Mouse (Mus musculus) MEL (cell line): ENCODE data around the gene Spg21. TPM values are rescaled to one million over a fixed set of nuclear protein-coding genes. Genes with fewer than 3 reads are reported as not detected.

ENCODE experiments used
- DNase-seq: peaks from one replicate; pipeline ENCODE4 v3.0.0; 2011; ENCODE audit warnings: low read depth, low spot score
- H3K27ac ChIP-seq: 2 replicates; pipeline ENCODE4 v1.5.1; 2012; ENCODE audit warnings: low read depth, mild to moderate bottlenecking, control low read depth, low read length, moderate library complexity; ENCODE audit not compliant: control insufficient read depth
- H3K27me3 ChIP-seq, 2 experiments: fragments of 150-350 bp in 1 of 2; sonication (generic) in 1 of 2; 2 replicates each; pipeline ENCODE4 v1.6.1; 2012; ENCODE audit warnings: low read length in 2 of 2, mild to moderate bottlenecking in 2 of 2, improper control_type of control experiment in 1 of 2, moderate library complexity in 1 of 2; ENCODE audit not compliant: insufficient read depth in 2 of 2, control insufficient read depth in 1 of 2
- H3K36me3 ChIP-seq, 2 experiments: 2 replicates each; pipeline ENCODE4 v1.6.1; 2012 to 2014; ENCODE audit warnings: low read length in 2 of 2, improper control_type of control experiment in 1 of 2, inconsistent platforms in 1 of 2, mild to moderate bottlenecking in 1 of 2; ENCODE audit not compliant: insufficient read depth in 2 of 2, control insufficient read depth in 1 of 2
- H3K4me1 ChIP-seq, 2 experiments: fragments of 150-350 bp in 1 of 2; sonication (generic) in 1 of 2; 2 replicates each; pipeline ENCODE4 v1.6.1; 2012; ENCODE audit warnings: low read length in 2 of 2, improper control_type of control experiment in 1 of 2, mild to moderate bottlenecking in 1 of 2; ENCODE audit not compliant: insufficient read depth in 2 of 2, control insufficient read depth in 1 of 2
- H3K4me3 ChIP-seq, 2 experiments: fragments of 150-350 bp in 1 of 2; sonication (generic) in 1 of 2; 2 replicates each; pipeline ENCODE4 v1.5.1; 2012; ENCODE audit warnings: low read depth in 2 of 2, low read length in 2 of 2, mild to moderate bottlenecking in 2 of 2, moderate library complexity in 2 of 2, control low read depth in 1 of 2, improper control_type of control experiment in 1 of 2; ENCODE audit not compliant: control insufficient read depth in 1 of 2, insufficient read depth in 1 of 2
- H3K79me2 ChIP-seq: 2 replicates; pipeline ENCODE4 v1.6.1; 2012; ENCODE audit warnings: mild to moderate bottlenecking, low read length, moderate library complexity; ENCODE audit not compliant: control insufficient read depth, poor library complexity, insufficient read depth
- H3K9ac ChIP-seq: 2 replicates; pipeline ENCODE4 v1.6.1; 2012; ENCODE audit warnings: low read depth, mild to moderate bottlenecking, control low read depth, low read length, moderate library complexity; ENCODE audit not compliant: control insufficient read depth, poor library complexity, severe bottlenecking
- H3K9me3 ChIP-seq: fragments of 150-350 bp; sonication (generic); replicated peaks from 2 replicates; pipeline ENCODE4 v1.6.1; 2012; ENCODE audit warnings: mild to moderate bottlenecking, low read length, improper control_type of control experiment, moderate library complexity; ENCODE audit not compliant: insufficient read depth
- CHD2 ChIP-seq: IDR thresholded peaks from 2 replicates; pipeline ENCODE4 v1.6.1; 2011; ENCODE audit warnings: low read length, improper control_type of control experiment
- CTCF ChIP-seq, 3 experiments: IDR thresholded peaks in 2 of 3; conservative IDR thresholded peaks in 1 of 3; 2 replicates each; pipeline ENCODE4 v1.5.1; 2011 to 2012; ENCODE audit warnings: low read length in 3 of 3, low read depth in 2 of 3, mild to moderate bottlenecking in 2 of 3, improper control_type of control experiment in 1 of 3, inconsistent platforms in 1 of 3, mixed read lengths in 1 of 3, moderate library complexity in 1 of 3; ENCODE audit not compliant: control insufficient read depth in 1 of 3, insufficient read depth in 1 of 3, poor library complexity in 1 of 3, severe bottlenecking in 1 of 3
- GABPA ChIP-seq: IDR thresholded peaks from 2 replicates; pipeline ENCODE4 v1.6.1; 2012; ENCODE audit warnings: low read depth, mild to moderate bottlenecking, inconsistent platforms, low read length, improper control_type of control experiment, moderate library complexity
- KAT2A ChIP-seq: conservative IDR thresholded peaks from 2 replicates; pipeline ENCODE4 v1.6.1; 2012; ENCODE audit warnings: low read depth, low read length, improper control_type of control experiment, inconsistent platforms
- MAFK ChIP-seq: IDR thresholded peaks from 2 replicates; pipeline ENCODE4 v1.6.1; 2011; ENCODE audit warnings: low read depth, mild to moderate bottlenecking, low read length, improper control_type of control experiment, borderline replicate concordance
- MAX ChIP-seq: IDR thresholded peaks from 2 replicates; pipeline ENCODE4 v1.6.1; 2011; ENCODE audit warnings: low read length, improper control_type of control experiment
- MEF2A ChIP-seq: IDR thresholded peaks from 2 replicates; pipeline ENCODE4 v1.6.1; 2014; ENCODE audit warnings: low read depth, mild to moderate bottlenecking, inconsistent platforms, low read length, improper control_type of control experiment; ENCODE audit not compliant: poor library complexity, insufficient replicate concordance, severe bottlenecking; ENCODE audit errors: extremely low read depth
- MYB ChIP-seq: IDR thresholded peaks from 2 replicates; pipeline ENCODE4 v1.6.1; 2011; ENCODE audit warnings: mild to moderate bottlenecking, low read depth, low read length, improper control_type of control experiment
- POLR2A ChIP-seq, 2 experiments: IDR thresholded peaks; 2 replicates each; pipeline ENCODE4 v1.6.1; 2011 to 2012; ENCODE audit warnings: low read length in 2 of 2, mild to moderate bottlenecking in 2 of 2, control low read depth in 1 of 2, improper control_type of control experiment in 1 of 2, low read depth in 1 of 2, moderate library complexity in 1 of 2; ENCODE audit not compliant: control insufficient read depth in 1 of 2, insufficient read depth in 1 of 2, poor library complexity in 1 of 2
- SMC3 ChIP-seq: IDR thresholded peaks from 2 replicates; pipeline ENCODE4 v1.6.1; 2011; ENCODE audit warnings: low read depth, low read length, improper control_type of control experiment
- TAL1 ChIP-seq: IDR thresholded peaks from 2 replicates; pipeline ENCODE4 v1.6.1; 2012; ENCODE audit warnings: mild to moderate bottlenecking, inconsistent platforms, low read length, moderate library complexity, mixed read lengths
- TCF12 ChIP-seq: IDR thresholded peaks from 2 replicates; pipeline ENCODE4 v1.6.1; 2014; ENCODE audit warnings: low read depth, mild to moderate bottlenecking, inconsistent platforms, low read length, improper control_type of control experiment, moderate library complexity
- UBTF ChIP-seq: IDR thresholded peaks from 2 replicates; pipeline ENCODE4 v1.6.1; 2012; ENCODE audit warnings: low read depth, mild to moderate bottlenecking, inconsistent platforms, low read length, improper control_type of control experiment, moderate library complexity, borderline replicate concordance; ENCODE audit not compliant: insufficient read depth
- ZKSCAN1 ChIP-seq: IDR thresholded peaks from 2 replicates; pipeline ENCODE4 v1.6.1; 2012; ENCODE audit warnings: low read depth, mild to moderate bottlenecking, inconsistent platforms, low read length, improper control_type of control experiment, moderate library complexity
- ZMIZ1 ChIP-seq: IDR thresholded peaks from 2 replicates; pipeline ENCODE4 v1.6.1; 2012; ENCODE audit warnings: low read depth, mild to moderate bottlenecking, inconsistent platforms, low read length, improper control_type of control experiment, moderate library complexity
- ZNF384 ChIP-seq: IDR thresholded peaks from 2 replicates; pipeline ENCODE4 v1.6.1; 2012; ENCODE audit warnings: low read depth, mild to moderate bottlenecking, inconsistent platforms, low read length, improper control_type of control experiment
- polyA plus RNA-seq, 2 experiments: library from polyadenylated mRNA; stranded (reverse) in 1 of 2; unstranded in 1 of 2; fragments of >175 nt in 1 of 2; fragments of >200 nt in 1 of 2; gene quantifications; 2 replicates each; pipeline versions ENCODE4 v1.2.1 to v1.2.4; 2012; ENCODE audit warnings: low replicate concordance in 2 of 2, low read depth in 1 of 2; ENCODE audit not compliant: insufficient read length in 2 of 2, insufficient read depth in 1 of 2, missing spikeins in 1 of 2
- total RNA-seq: library from RNA; depleted of rRNA; stranded (reverse); fragments of 300-350 nt; gene quantifications from 2 replicates; pipeline ENCODE4 v1.2.3, GENCODE M21; 2012

Spg21 gene
- total and polyA plus RNA-seq, 3 experiments, result 21.7 to 25.9 TPM; not detected in 1

GRCm38 (mm10) chr9:65444692-65445091 lies 16.1 kb upstream of the Spg21 start:
- Histone ChIP-seq H3K27me3 (no peaks in the 10 kb centered on the region), H3K27ac (no peak overlapping the region), H3K79me2 (no peaks in the 10 kb centered on the region), H3K9ac (no peak overlapping the region), H3K36me3 (peaks cover 0 to 2% of the 10 kb centered on the region in 2 experiments; a peak in 2 of 4 replicates), H3K4me3 (no peak overlapping the region), H3K4me1 (no peaks in the 10 kb centered on the region), H3K9me3 (no peaks in the 10 kb centered on the region)
- no peak for DNase-seq
- TF ChIP-seq POLR2A (IDR thresholded peaks at IDR 0.05; ENCODE audit: control insufficient read depth in 1 of 2, insufficient read depth in 1 of 2, low read depth in 1 of 2, low read length in 2 of 2, poor library complexity in 1 of 2) (no peak), MEF2A (no peak), CTCF (IDR thresholded peaks at IDR 0.05 in 2 of 3, conservative IDR thresholded peaks at IDR 0.05 in 1 of 3; ENCODE audit: control insufficient read depth in 1 of 3, insufficient read depth in 1 of 3, low read depth in 2 of 3, low read length in 3 of 3, poor library complexity in 1 of 3, severe bottlenecking in 1 of 3) (0 out of 6 replicates have a peak, but pooled peaks of 1 of the 3 experiments have one; percentile 10)

- Histone ChIP-seq H3K79me2 (no peaks in the 10 kb centered on the region), H3K9me3 (no peaks in the 10 kb centered on the region), H3K27ac (no peak overlapping the region), H3K9ac (no peak overlapping the region), H3K36me3 (peaks cover 0 to 2% of the 10 kb centered on the region in 2 experiments; a peak in 2 of 4 replicates), H3K4me1 (no peaks in the 10 kb centered on the region)
- TF ChIP-seq CHD2, result no peak
- TF ChIP-seq UBTF, result no peak
- no peak for TF ChIP-seq MAFK
- no peak for TF ChIP-seq ZNF384
- no peak for TF ChIP-seq GABPA
- TF ChIP-seq ZMIZ1, result no peak
- no peak for TF ChIP-seq KAT2A
- TF ChIP-seq MAX, result no peak
- TF ChIP-seq SMC3, result no peak
- no peak for TF ChIP-seq TCF12
- no peak for TF ChIP-seq CTCF (IDR thresholded peaks at IDR 0.05 in 2 of 3, conservative IDR thresholded peaks at IDR 0.05 in 1 of 3; ENCODE audit: control insufficient read depth in 1 of 3, insufficient read depth in 1 of 3, low read depth in 2 of 3, low read length in 3 of 3, poor library complexity in 1 of 3, severe bottlenecking in 1 of 3)
- TF ChIP-seq MYB, result no peak
- no peak for TF ChIP-seq ZKSCAN1
- no peak for TF ChIP-seq TAL1
- TF ChIP-seq, all 39 proteins: peak for 0
- Histone ChIP-seq H3K4me3 (no peak overlapping the region), H3K27me3 (no peaks in the 10 kb centered on the region)
- no peak for DNase-seq
These were observed 12.8 kb upstream of the Spg21 start for GRCm38 (mm10) chr9:65447951-65448350.
